Mouse (Mus musculus) effector memory CD4-positive, alpha-beta T cell, adult 7 months (primary cell): Measurements from ENCODE around the gene BC049762. TPM values are rescaled to one million over a fixed set of nuclear protein-coding genes. Genes with fewer than 3 reads are reported as not detected.

Source experiments
- polyA plus RNA-seq: library from polyadenylated mRNA; unstranded; fragments of 100-300 nt; shearing (Covaris generic); gene quantifications from one replicate; pipeline ENCODE4 v1.2.1, GENCODE M21; 2017

Gene BC049762
- polyA plus RNA-seq = 0.59 TPM

DNA sequence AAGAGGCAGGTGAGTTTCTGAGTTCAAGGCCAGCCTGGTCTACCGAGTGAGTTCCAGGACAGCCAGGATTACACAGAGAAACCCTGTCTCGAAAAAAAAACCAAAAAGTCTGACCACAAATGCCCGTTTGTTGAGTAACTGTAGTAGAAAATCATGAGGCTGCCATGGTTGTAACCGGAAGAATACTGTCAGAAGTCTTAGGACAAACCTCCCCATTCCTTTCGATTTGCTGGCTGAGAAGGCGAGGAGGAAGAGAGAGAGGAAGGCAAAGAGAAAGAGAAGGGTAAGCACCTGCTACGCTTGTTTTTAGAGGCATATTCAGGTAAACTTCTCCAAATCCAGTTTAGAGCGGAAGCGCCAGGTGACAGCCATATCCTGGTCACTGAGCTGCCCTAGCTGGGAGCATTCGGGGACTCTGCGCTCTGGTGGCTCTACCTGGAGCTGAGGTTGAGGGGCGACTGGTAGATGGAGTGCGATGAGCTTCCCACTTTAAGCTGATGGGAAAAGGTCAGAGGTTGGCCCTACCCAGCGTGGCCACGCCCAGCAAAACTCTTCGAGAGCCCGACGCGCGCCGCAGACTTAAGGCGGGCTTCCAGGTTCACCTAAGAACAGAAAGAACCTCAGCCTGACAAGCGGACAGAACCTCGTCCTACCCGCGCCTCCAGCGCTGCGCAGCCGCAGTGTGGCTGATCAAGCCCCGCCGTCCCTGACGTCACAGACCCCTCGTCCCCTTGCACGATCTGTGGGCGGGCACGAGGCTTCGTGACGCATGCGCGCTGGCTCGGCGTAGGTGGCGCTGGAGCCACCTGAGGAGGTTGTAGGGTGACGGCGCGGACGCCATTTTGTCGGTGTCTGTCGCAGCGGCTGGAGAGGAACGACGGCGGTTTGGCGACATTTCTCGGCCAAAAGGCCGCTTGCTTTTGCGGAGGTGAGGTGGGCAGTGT lies at the start of gene BC049762:
Gene BC049762 (minus strand): TSS at position 705 of the 944 bp plus-strand sequence.

GRCm38 (mm10) chr11:51289564-51290041 lies 26.8 kb upstream of the BC049762 start, which contains the start of gene Col23a1:
TSS of gene Col23a1 (plus strand) at chr11:51289920.

GRCm38 (mm10) chr11:51261680-51262219 lies 1.1 kb downstream of the BC049762 start, which contains the start of gene Clk4:
TSS of gene Clk4 (plus strand) at chr11:51261730.

DNA sequence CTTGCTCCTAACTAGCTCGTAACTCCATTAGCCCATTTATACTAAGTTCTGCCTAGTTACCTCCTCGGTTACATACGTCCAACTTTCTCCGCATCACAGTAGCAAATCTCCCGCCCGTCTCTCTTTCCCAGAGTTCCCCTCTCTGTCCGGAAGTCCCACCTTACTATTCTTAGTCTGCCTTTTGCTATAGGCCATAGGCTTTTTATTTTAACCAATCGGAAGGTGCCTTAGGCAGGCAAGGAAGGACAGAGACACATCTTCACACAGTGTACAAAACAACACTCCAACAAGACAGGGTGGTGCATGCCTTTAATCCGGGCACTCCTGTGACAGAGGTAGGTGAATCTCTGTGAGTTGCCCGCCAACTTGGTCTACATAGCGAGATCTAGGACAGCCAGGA lies 42.5 kb downstream of the BC049762 start, which contains the start of gene Gm12569:
Gene Gm12569 (plus strand): TSS at position 166 of the 400 bp plus-strand sequence.

Other genes starting within 250 kb of the BC049762 start
- gene Olfr54, start 248.8 kb downstream of the BC049762 start, polyA plus RNA-seq = 0.34 TPM
- gene Olfr1375, start 214.9 kb downstream of the BC049762 start, polyA plus RNA-seq = not detected
- 0.10 TPM for gene Zfp354a, start 203.8 kb downstream of the BC049762 start, polyA plus RNA-seq
- not detected for gene Gm12569, start 42.6 kb downstream of the BC049762 start, polyA plus RNA-seq
- gene Clk4, start 1.3 kb downstream of the BC049762 start, polyA plus RNA-seq = 256 TPM
- gene Col23a1, start 26.9 kb upstream of the BC049762 start, polyA plus RNA-seq = 0.20 TPM